Comparison of ENCODE assay signal across 24 mouse cellular contexts in the genomic region with DNA sequence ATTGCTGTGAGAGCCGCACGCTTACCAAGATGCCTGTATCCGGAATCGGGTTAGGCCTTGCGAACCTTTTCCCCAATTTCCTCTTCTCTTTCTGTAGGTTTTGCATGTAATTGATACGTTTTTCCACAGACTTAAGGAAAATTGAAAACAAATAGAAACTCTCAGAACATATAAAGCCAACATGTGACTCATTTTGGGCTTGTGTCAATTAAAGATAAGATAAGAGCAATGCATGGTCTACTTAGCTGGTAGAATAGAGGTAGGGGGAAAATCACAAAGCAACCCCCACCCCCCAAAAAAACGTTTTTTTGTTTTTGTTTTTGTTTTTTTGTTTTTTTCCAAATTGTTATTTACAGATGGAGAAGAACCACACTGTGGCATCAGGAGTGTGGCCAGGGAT. TPM values are rescaled to one million over a fixed set of nuclear protein-coding genes. Genes with fewer than 3 reads are reported as not detected.
DNase-seq lines count a peak whose midpoint lies in the region; TF ChIP-seq lines count a peak whose summit lies in the region.
"Had no signal": no experiment of that assay in that cellular context is flagged by ENCODE, and none has a peak within 500 bp of the region (broad histone marks: within the 10 kb centered on the region; RNA-seq: fewer than 3 reads in every experiment).

No protein-coding gene starts in this region.

- no peak overlapping the region for H3K9ac ChIP-seq in MEL (ENCODE audit: control insufficient read depth, low read depth, low read length, poor library complexity, severe bottlenecking)

- TF ChIP-seq RAD21 in MEL (IDR thresholded peaks at IDR 0.05; ENCODE audit: low read depth, low read length): no peak

- H3K27ac ChIP-seq in MEL (ENCODE audit: control insufficient read depth, low read depth, low read length): no peak overlapping the region

- peaks cover 0 to 5% of the 10 kb centered on the region in 2 experiments; a peak in 2 of 4 replicates for H3K36me3 ChIP-seq in MEL (ENCODE audit: control insufficient read depth in 1 of 2, insufficient read depth in 2 of 2, low read length in 2 of 2)
- H3K36me3 ChIP-seq: G1E had no signal

- TF ChIP-seq POLR2A in MEL (IDR thresholded peaks at IDR 0.05; ENCODE audit: control insufficient read depth in 1 of 2, insufficient read depth in 1 of 2, low read depth in 1 of 2, low read length in 2 of 2, poor library complexity in 1 of 2): no peak

- H3K4me3 ChIP-seq in MEL (ENCODE audit: control insufficient read depth in 1 of 2, insufficient read depth in 1 of 2, low read depth in 2 of 2, low read length in 2 of 2): no peak overlapping the region

- TF ChIP-seq EP300 in MEL (IDR thresholded peaks at IDR 0.05; ENCODE audit: low read depth in 1 of 2, low read length in 2 of 2): no peak; a peak in 1 of 4 replicates

- no peak for TF ChIP-seq CTCF in MEL (IDR thresholded peaks at IDR 0.05 in 2 of 3, conservative IDR thresholded peaks at IDR 0.05 in 1 of 3; ENCODE audit: control insufficient read depth in 1 of 3, insufficient read depth in 1 of 3, low read depth in 2 of 3, low read length in 3 of 3, poor library complexity in 1 of 3, severe bottlenecking in 1 of 3)

- DNase-seq in MEL (ENCODE audit: low read depth, low spot score): no peak
- DNase-seq in heart, adult 18-20 months: no peak
- DNase-seq: adrenal gland, adult 2 months; adrenal gland, adult 8-10 months; adrenal gland, postnatal 10 days; adrenal gland, postnatal 14 days; adrenal gland, postnatal 25 days; adrenal gland, postnatal 36 days; B cell, adult 2 months; cerebellum, adult 11 months; cerebellum, adult 11-12 months; cerebellum, adult 18-20 months; cerebellum, adult 2 months; cerebellum, adult 8-10 months had no signal

- no peaks in the 10 kb centered on the region for H3K79me2 ChIP-seq in MEL (ENCODE audit: control insufficient read depth, insufficient read depth, low read length, poor library complexity)

- peaks cover 0 to 3% of the 10 kb centered on the region in 2 experiments; a peak in 2 of 4 replicates for H3K4me1 ChIP-seq in MEL (ENCODE audit: control insufficient read depth in 1 of 2, insufficient read depth in 2 of 2, low read length in 2 of 2)

- no peaks in the 10 kb centered on the region for H3K27me3 ChIP-seq in MEL (ENCODE audit: control insufficient read depth in 1 of 2, insufficient read depth in 2 of 2, low read length in 2 of 2)
- H3K27me3 ChIP-seq: CH12.LX, Patski had no signal

- H3K9me3 ChIP-seq in MEL (replicated peaks; ENCODE audit: insufficient read depth, low read length): no peaks in the 10 kb centered on the region
- H3K9me3 ChIP-seq: G1E had no signal

TF ChIP-seq in MEL, 35 proteins besides CTCF, POLR2A, EP300 and RAD21:
- TF ChIP-seq UBTF (IDR thresholded peaks at IDR 0.05; ENCODE audit: borderline replicate concordance, insufficient read depth, low read depth, low read length): no peak
- no peak for TF ChIP-seq ZKSCAN1 (IDR thresholded peaks at IDR 0.05; ENCODE audit: low read depth, low read length)
- TF ChIP-seq TCF12 (IDR thresholded peaks at IDR 0.05; ENCODE audit: low read depth, low read length): peak; percentile 55; the same call in 1 of the 2 replicates
- no peak for TF ChIP-seq ETS1 (IDR thresholded peaks at IDR 0.05; ENCODE audit: low read depth, low read length)
- TF ChIP-seq USF1 (IDR thresholded peaks at IDR 0.05; ENCODE audit: low read depth, low read length): peak; percentile 78
- peak; percentile 37 for TF ChIP-seq GATA1 (IDR thresholded peaks at IDR 0.05; ENCODE audit: low read depth, low read length)
- TF ChIP-seq CHD2 (IDR thresholded peaks at IDR 0.05; ENCODE audit: low read length): no peak
TF ChIP-seq in MEL: peak in this region for 3.

RNA-seq across cellular contexts. Expression of gene 1700015G11Rik, which starts 2.1 kb away (rescaled TPM):
- total RNA-seq in MEL (2012; rRNA removed): not detected in 2 replicates
- not detected for polyA plus RNA-seq in MEL (2012; ENCODE audit: insufficient read depth in 1 of 2, insufficient read length in 2 of 2, low read depth in 1 of 2, low replicate concordance in 2 of 2, missing spikeins in 1 of 2)
- not detected for total RNA-seq in heart, adult 18-20 months (2021)
- total RNA-seq: adrenal gland, adult 18-20 months; adrenal gland, adult 2 months; adrenal gland, adult 8-10 months; adrenal gland, postnatal 10 days; adrenal gland, postnatal 14 days; adrenal gland, postnatal 25 days; adrenal gland, postnatal 36 days; adrenal gland, postnatal 4 days; CH12.LX; ES-E14; G1E had no signal
- polyA plus RNA-seq: activated CD4-positive, CD25-positive, alpha-beta regulatory T cell, adult 4 months; adrenal gland, adult 2 months; brain, embryonic 14.5 days; C2C12; CD4-positive, CD25-positive, alpha-beta regulatory T cell, adult 4 months; cerebellum, adult 2 months; G1E; Patski had no signal

RNA-seq across cellular contexts. Expression of gene Svip, which starts 7.6 kb away (rescaled TPM):
- total RNA-seq in MEL (2012; rRNA removed): 2.9 and 3.3 TPM in 2 replicates
- 1 to 10 TPM in 1 of 2 experiments, not detected in 1; 5.6 TPM for polyA plus RNA-seq in MEL (2012; ENCODE audit: insufficient read depth in 1 of 2, insufficient read length in 2 of 2, low read depth in 1 of 2, low replicate concordance in 2 of 2, missing spikeins in 1 of 2)
- total RNA-seq in heart, adult 18-20 months (2021): 10 to 100 TPM; 26.4 to 28.3 TPM
- total RNA-seq: CH12.LX had no signal
